Mouse (Mus musculus) lung, adult 2 months (tissue): ENCODE data around the gene Setdb2. TPM values are rescaled to one million over a fixed set of nuclear protein-coding genes. Genes with fewer than 3 reads are reported as not detected.

ENCODE experiments used
- DNase-seq: peaks from one replicate; pipeline ENCODE4 v3.0.0; 2022
- H3K4me1 ChIP-seq: fragments of 200-500 bp; 2 replicates; pipeline ENCODE4 v1.6.1; 2011; ENCODE audit warnings: low read length; ENCODE audit not compliant: control insufficient read depth, insufficient read depth
- H3K4me3 ChIP-seq: fragments of 200-500 bp; replicated peaks from 2 replicates; pipeline ENCODE3; 2011; ENCODE audit warnings: low read depth, mild to moderate bottlenecking, control low read depth, low read length; ENCODE audit errors: extremely low read depth
- CTCF ChIP-seq: fragments of 200-500 bp; IDR thresholded peaks from 2 replicates; pipeline ENCODE4 v1.5.1; 2011; ENCODE audit warnings: mild to moderate bottlenecking, low read length, control low read depth; ENCODE audit not compliant: insufficient read depth
- POLR2A ChIP-seq: fragments of 200-500 bp; IDR thresholded peaks from 2 replicates; pipeline ENCODE4 v1.6.1; 2011; ENCODE audit warnings: low read depth, mild to moderate bottlenecking, control low read depth, low read length, borderline replicate concordance; ENCODE audit errors: extremely low read depth
- WGBS: fragments of 180-500 bp; shearing (Covaris S2); methylation state at CpG from one replicate; pipeline ENCODE4 v1.1.7; 2018; 5-methylcytosine and 5-hydroxymethylcytosine counted together
- polyA plus RNA-seq: library from polyadenylated mRNA; depleted of rRNA; stranded (reverse); fragments of >200 nt; gene quantifications from 2 replicates; pipeline ENCODE4 v1.2.3, GENCODE M21; 2012; rRNA removed

The Setdb2 gene
- polyA plus RNA-seq, result 3.1 and 5.1 TPM in 2 replicates

GRCm38 (mm10) chr14:59440558-59441471 is at the start of gene Setdb2, which contains the start of gene Cab39l:
Gene Setdb2 (minus strand): TSS chr14:59440884.
Gene Cab39l (plus strand): TSS chr14:59440972.
- WGBS, result under 1% methylated on average over 66 of the region's 66 CpGs
- peak; percentile 95 for DNase-seq
- TF ChIP-seq CTCF, result no peak
- TF ChIP-seq POLR2A, result peak; percentile 93
- peaks cover 2% of the 10 kb centered on the region for H3K4me1 ChIP-seq
- peak within 1 kb of the TSS; percentile 89 for H3K4me3 ChIP-seq

GRCm38 (mm10) chr14:59485247-59485810 is 44.6 kb upstream of the Setdb2 start:
- DNase-seq, result no peak
- 72% methylated on average over 4 of the region's 4 CpGs for WGBS
- TF ChIP-seq POLR2A (no peak), CTCF (no peak)
- no peak overlapping the region for H3K4me3 ChIP-seq
- H3K4me1 ChIP-seq, result peaks cover 2% of the 10 kb centered on the region; the same call in 1 of the 2 replicates

GRCm38 (mm10) chr14:59478699-59479098 is 38.0 kb upstream of the Setdb2 start:
- WGBS, result 49% methylated on average over 6 of the region's 6 CpGs
- TF ChIP-seq CTCF (no peak), POLR2A (no peak)
- Histone ChIP-seq H3K4me3 (peak overlapping the region; percentile 29), H3K4me1 (no peaks in the 10 kb centered on the region; the same call in 1 of the 2 replicates)
- DNase-seq, result no peak

GRCm38 (mm10) chr14:59470781-59471180 is 30.1 kb upstream of the Setdb2 start:
- peaks cover 3% of the 10 kb centered on the region for H3K4me1 ChIP-seq
- H3K4me3 ChIP-seq, result no peak overlapping the region
- TF ChIP-seq POLR2A (no peak), CTCF (no peak)
- WGBS, result 71% methylated on average over 1 of the region's 1 CpGs
- DNase-seq, result no peak

GRCm38 (mm10) chr14:59467798-59468197 is 27.1 kb upstream of the Setdb2 start:
- no peak for DNase-seq
- TF ChIP-seq CTCF, result no peak
- TF ChIP-seq POLR2A, result no peak
- Histone ChIP-seq H3K4me1 (peaks cover 3% of the 10 kb centered on the region), H3K4me3 (no peak overlapping the region)
- WGBS, result 66% methylated on average over 1 of the region's 1 CpGs

GRCm38 (mm10) chr14:59466503-59466902 is 25.8 kb upstream of the Setdb2 start:
- DNase-seq, result no peak
- H3K4me3 ChIP-seq, result no peak overlapping the region
- TF ChIP-seq CTCF (no peak), POLR2A (no peak)
- WGBS, result 98% methylated on average over 2 of the region's 2 CpGs
- peaks cover 3% of the 10 kb centered on the region for H3K4me1 ChIP-seq

GRCm38 (mm10) chr14:59447981-59448380 is 7.3 kb upstream of the Setdb2 start:
- DNase-seq, result no peak

GRCm38 (mm10) chr14:59445421-59445820 is 4.7 kb upstream of the Setdb2 start:
- H3K4me1 ChIP-seq, result no peaks in the 10 kb centered on the region; the same call in 1 of the 2 replicates
- no peak overlapping the region for H3K4me3 ChIP-seq
- DNase-seq, result no peak
- no peak for TF ChIP-seq CTCF
- TF ChIP-seq POLR2A, result no peak
- WGBS, result 78% methylated on average over 1 of the region's 1 CpGs

More at GRCm38 (mm10) chr14:59447981-59448380, 7.3 kb upstream of the Setdb2 start:
- TF ChIP-seq CTCF (no peak), POLR2A (no peak)
- H3K4me3 ChIP-seq, result no peak overlapping the region
- H3K4me1 ChIP-seq, result no peaks in the 10 kb centered on the region

GRCm38 (mm10) chr14:59441472-59441805 is 755 bp upstream of the Setdb2 start:
- TF ChIP-seq CTCF (no peak), POLR2A (no peak)
- DNase-seq, result no peak
- peaks cover 2% of the 10 kb centered on the region for H3K4me1 ChIP-seq
- H3K4me3 ChIP-seq, result peak overlapping the region; percentile 85
- WGBS, result 7% methylated on average over 6 of the region's 6 CpGs
